Comparison of ENCODE assay signal across 25 mouse cellular contexts in the genomic region with DNA sequence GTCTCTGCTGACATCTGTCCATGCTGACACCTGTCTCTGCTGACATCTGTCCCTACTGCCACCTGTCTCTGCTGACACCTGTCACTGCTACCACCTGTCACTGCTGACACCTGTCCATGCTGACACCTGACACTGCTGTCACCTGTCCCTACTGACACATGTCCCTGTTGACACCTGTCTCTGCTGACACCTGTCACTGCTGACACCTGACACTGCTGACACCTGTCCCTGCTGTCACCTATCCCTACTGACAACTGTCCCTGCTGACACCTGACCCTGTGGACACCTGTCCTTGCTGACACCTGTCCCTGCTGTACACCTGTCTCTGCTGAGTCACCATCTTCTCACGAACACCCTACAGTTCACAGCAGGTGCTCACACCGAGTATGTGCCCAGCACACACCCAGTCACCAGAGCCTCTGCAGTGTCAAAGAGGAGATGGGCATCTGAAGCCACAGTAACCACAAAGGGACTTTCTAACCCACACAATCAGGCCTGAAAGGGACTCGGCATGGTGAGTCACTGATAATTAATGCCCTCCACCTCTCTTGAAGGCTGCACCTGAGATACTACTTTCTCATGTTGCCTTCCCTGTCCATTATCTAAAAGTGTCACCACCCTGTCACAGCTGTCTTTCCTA. TPM values are rescaled to one million over a fixed set of nuclear protein-coding genes. Genes with fewer than 3 reads are reported as not detected.
DNase-seq lines count a peak whose midpoint lies in the region; ATAC-seq and TF ChIP-seq lines count a peak whose summit lies in the region.
"Had no signal": no experiment of that assay in that cellular context is flagged by ENCODE, and none has a peak within 500 bp of the region (broad histone marks: within the 10 kb centered on the region; RNA-seq: fewer than 3 reads in every experiment).

No protein-coding gene starts in this region.

- no peaks in the 10 kb centered on the region for H3K79me2 ChIP-seq in CH12.LX (replicated peaks; ENCODE audit: control insufficient read depth, extremely low read depth, insufficient read depth, poor library complexity, severe bottlenecking)

- dilution Hi-C loops in CH12.LX (cut with MboI; ENCODE audit: extremely low pct_ligation_motif_present, extremely low pct_unique_long_range_greater_than_20kb, low sequenced_read_pairs): no loop called here

- no peak for TF ChIP-seq CTCF in CH12.LX (conservative IDR thresholded peaks at IDR 0.05 in 1 of 2, IDR thresholded peaks at IDR 0.05 in 1 of 2; ENCODE audit: low read depth in 2 of 2, low read length in 2 of 2)
- no peak for TF ChIP-seq CTCF in intestine, postnatal 0 days (IDR thresholded peaks at IDR 0.05; ENCODE audit: low read depth)

- H3K9me3 ChIP-seq in liver, embryonic 13.5 days (replicated peaks): peaks cover 6% of the 10 kb centered on the region; the same call in 1 of the 2 replicates
- peaks cover 24% of the 10 kb centered on the region for H3K9me3 ChIP-seq in CH12.LX (replicated peaks; ENCODE audit: low read length)
- H3K9me3 ChIP-seq in intestine, postnatal 0 days (ENCODE audit: control insufficient read depth): no peaks in the 10 kb centered on the region
- no peaks in the 10 kb centered on the region for H3K9me3 ChIP-seq in stomach, embryonic 15.5 days
- peaks cover 5% of the 10 kb centered on the region; the same call in 1 of the 2 replicates for H3K9me3 ChIP-seq in kidney, embryonic 15.5 days (replicated peaks)
- H3K9me3 ChIP-seq: heart, embryonic 10.5 days; hindbrain, embryonic 15.5 days; neural tube, embryonic 15.5 days had no signal

- no peak overlapping the region for H3K9ac ChIP-seq in liver, embryonic 13.5 days
- H3K9ac ChIP-seq in CH12.LX (ENCODE audit: insufficient read depth, low read depth): no peak overlapping the region
- no peak overlapping the region for H3K9ac ChIP-seq in intestine, postnatal 0 days (ENCODE audit: low read depth, low read length)
- H3K9ac ChIP-seq in stomach, embryonic 15.5 days: no peak overlapping the region
- H3K9ac ChIP-seq in kidney, embryonic 15.5 days: no peak overlapping the region
- H3K9ac ChIP-seq: embryonic facial prominence, embryonic 12.5 days; forebrain, embryonic 13.5 days; hindbrain, embryonic 15.5 days; lung, embryonic 15.5 days; midbrain, embryonic 13.5 days; neural tube, embryonic 15.5 days had no signal

- no peak for TF ChIP-seq POLR2A in CH12.LX (IDR thresholded peaks at IDR 0.05; ENCODE audit: low read depth, low read length)

- peak; percentile 48 for ATAC-seq in liver, embryonic 13.5 days (ENCODE audit: low read depth)
- ATAC-seq in intestine, postnatal 0 days: peak; percentile 10; the same call in 1 of the 2 replicates
- ATAC-seq in stomach, embryonic 15.5 days (ENCODE audit: insufficient read depth, low FRiP score, low read depth): no peak
- no peak for ATAC-seq in kidney, embryonic 15.5 days (replicated peaks; ENCODE audit: low FRiP score)
- ATAC-seq: forebrain, embryonic 13.5 days; midbrain, embryonic 13.5 days had no signal

- no peaks in the 10 kb centered on the region for H3K27me3 ChIP-seq in liver, embryonic 13.5 days
- H3K27me3 ChIP-seq in CH12.LX (replicated peaks): peaks cover 78% of the 10 kb centered on the region
- H3K27me3 ChIP-seq in intestine, postnatal 0 days (replicated peaks; ENCODE audit: control insufficient read depth, insufficient read depth, low read length): no peaks in the 10 kb centered on the region
- no peaks in the 10 kb centered on the region for H3K27me3 ChIP-seq in stomach, embryonic 15.5 days (replicated peaks)
- H3K27me3 ChIP-seq in kidney, embryonic 15.5 days: no peaks in the 10 kb centered on the region
- H3K27me3 ChIP-seq: embryonic facial prominence, embryonic 12.5 days; forebrain, embryonic 13.5 days; hindbrain, embryonic 15.5 days; lung, embryonic 15.5 days; midbrain, embryonic 13.5 days; neural tube, embryonic 15.5 days had no signal

- H3K4me1 ChIP-seq in liver, embryonic 13.5 days (replicated peaks): peaks cover 25% of the 10 kb centered on the region
- H3K4me1 ChIP-seq in CH12.LX (ENCODE audit: control insufficient read depth in 1 of 2, insufficient read depth in 2 of 2): peaks cover 0 to 8% of the 10 kb centered on the region in 2 experiments; a peak in 2 of 4 replicates
- peaks cover 6% of the 10 kb centered on the region; the same call in 1 of the 2 replicates for H3K4me1 ChIP-seq in intestine, postnatal 0 days (replicated peaks; ENCODE audit: control insufficient read depth, insufficient read depth, low read length)
- H3K4me1 ChIP-seq in stomach, embryonic 15.5 days: peaks cover 31% of the 10 kb centered on the region
- H3K4me1 ChIP-seq in kidney, embryonic 15.5 days: peaks cover 23% of the 10 kb centered on the region
- H3K4me1 ChIP-seq: forebrain, embryonic 13.5 days; midbrain, embryonic 13.5 days had no signal

- H3K4me3 ChIP-seq in liver, embryonic 13.5 days (replicated peaks): no peak overlapping the region
- peak overlapping the region in 1 of 3 experiments; percentile 16 for H3K4me3 ChIP-seq in CH12.LX (replicated peaks in 1 of 3; ENCODE audit: low read depth in 2 of 3, low read length in 2 of 3, poor library complexity in 1 of 3)
- no peak overlapping the region for H3K4me3 ChIP-seq in intestine, postnatal 0 days (ENCODE audit: low read depth, low read length)
- H3K4me3 ChIP-seq in stomach, embryonic 15.5 days (replicated peaks): no peak overlapping the region
- no peak overlapping the region for H3K4me3 ChIP-seq in kidney, embryonic 15.5 days (replicated peaks)
- H3K4me3 ChIP-seq: embryonic facial prominence, embryonic 12.5 days; forebrain, embryonic 13.5 days; gastrocnemius, adult 2 months; heart, embryonic 10.5 days; hindbrain, embryonic 15.5 days; lung, embryonic 15.5 days; midbrain, embryonic 13.5 days; neural tube, embryonic 15.5 days had no signal

- H3K36me3 ChIP-seq in liver, embryonic 13.5 days: no peaks in the 10 kb centered on the region; the same call in 1 of the 2 replicates
- H3K36me3 ChIP-seq in CH12.LX (replicated peaks in 1 of 2; ENCODE audit: control insufficient read depth in 1 of 2, insufficient read depth in 1 of 2, low read length in 1 of 2): no peaks in the 10 kb centered on the region
- no peaks in the 10 kb centered on the region; the same call in 1 of the 2 replicates for H3K36me3 ChIP-seq in intestine, postnatal 0 days (ENCODE audit: control insufficient read depth, insufficient read depth)
- H3K36me3 ChIP-seq in stomach, embryonic 15.5 days: no peaks in the 10 kb centered on the region
- no peaks in the 10 kb centered on the region; the same call in 1 of the 2 replicates for H3K36me3 ChIP-seq in kidney, embryonic 15.5 days
- H3K36me3 ChIP-seq: embryonic facial prominence, embryonic 12.5 days; hindbrain, embryonic 15.5 days; lung, embryonic 15.5 days; midbrain, embryonic 13.5 days; neural tube, embryonic 15.5 days had no signal

- WGBS in liver, embryonic 13.5 days (ENCODE audit: insufficient replicate concordance): 17% methylated on average over 3 of the region's 3 CpGs
- WGBS in intestine, postnatal 0 days: 34% methylated on average over 3 of the region's 3 CpGs
- 52% methylated on average over 3 of the region's 3 CpGs for WGBS in stomach, embryonic 15.5 days
- WGBS in kidney, embryonic 15.5 days: 78% methylated on average over 3 of the region's 3 CpGs

- in situ Hi-C loops in CH12.LX (cut with MboI; ENCODE audit: low pct_ligation_motif_present, low pct_unique_long_range_greater_than_20kb, low sequenced_read_pairs): no loop called here

- no peak for TF ChIP-seq EP300 in CH12.LX (IDR thresholded peaks at IDR 0.05; ENCODE audit: low read length)

- no peak for TF ChIP-seq RAD21 in CH12.LX (IDR thresholded peaks at IDR 0.05; ENCODE audit: low read depth, low read length)

- no peak for DNase-seq in liver, embryonic 13.5 days
- DNase-seq in liver (no peak), CH12.LX (ENCODE audit: extremely low read depth) (no peak)
- DNase-seq in heart, adult 9 months (ENCODE audit: low spot score in 2 of 2): no peak
- DNase-seq: adrenal gland, postnatal 36 days; cerebellum, adult 9-10 months; gastrocnemius, adult 2 months; heart, postnatal 4 days; kidney, adult 11 months; layer of hippocampus, adult 9-11 months; lung, postnatal 4 days; right cerebral cortex, adult 18-20 months; right cerebral cortex, postnatal 4 days; thymus, adult 2 months; thymus, postnatal 4 days had no signal

- H3K27ac ChIP-seq in liver, embryonic 13.5 days: no peak overlapping the region
- no peak overlapping the region for H3K27ac ChIP-seq in CH12.LX (ENCODE audit: insufficient read depth, low read depth)
- no peak overlapping the region for H3K27ac ChIP-seq in intestine, postnatal 0 days (ENCODE audit: low read depth, low read length)
- peak overlapping the region; percentile 91; the same call in 1 of the 2 replicates for H3K27ac ChIP-seq in stomach, embryonic 15.5 days
- H3K27ac ChIP-seq in kidney, embryonic 15.5 days: no peak overlapping the region
- H3K27ac ChIP-seq: embryonic facial prominence, embryonic 12.5 days; forebrain, embryonic 13.5 days; heart, embryonic 10.5 days; hindbrain, embryonic 15.5 days; midbrain, embryonic 13.5 days; neural tube, embryonic 15.5 days had no signal

- H3K4me2 ChIP-seq in liver, embryonic 13.5 days: no peak overlapping the region
- H3K4me2 ChIP-seq in CH12.LX (ENCODE audit: insufficient read depth, low read depth, poor library complexity, severe bottlenecking): no peak overlapping the region
- H3K4me2 ChIP-seq in intestine, postnatal 0 days (replicated peaks; ENCODE audit: low read depth): no peak overlapping the region
- H3K4me2 ChIP-seq in stomach, embryonic 15.5 days: no peak overlapping the region
- no peak overlapping the region for H3K4me2 ChIP-seq in kidney, embryonic 15.5 days
- H3K4me2 ChIP-seq: embryonic facial prominence, embryonic 12.5 days; forebrain, embryonic 13.5 days; hindbrain, embryonic 15.5 days; lung, embryonic 15.5 days; midbrain, embryonic 13.5 days; neural tube, embryonic 15.5 days had no signal

RNA-seq across cellular contexts. Expression of a gene that starts 13.5 kb away (rescaled TPM):
- polyA plus RNA-seq in liver, embryonic 13.5 days (2015; fragmentation: Nextera tagmentation; extraction: Ambion mirVana): 1.6 TPM in 2 replicates
- total RNA-seq in CH12.LX (2012; rRNA removed) (0.17 TPM in 1 of 2 replicates, not detected in the other), CH12.LX (2014; rRNA removed) (not detected in 2 replicates)
- not detected in 2 replicates for polyA plus RNA-seq in CH12.LX (2012; ENCODE audit: insufficient read length, low read depth)
- 1.5 and 1.6 TPM in 2 replicates for polyA plus RNA-seq in intestine, postnatal 0 days (2015; fragmentation: Nextera tagmentation; extraction: Ambion mirVana)
- 3.5 and 4.5 TPM in 2 replicates for polyA plus RNA-seq in stomach, embryonic 15.5 days (2015; fragmentation: Nextera tagmentation; extraction: Ambion mirVana)
- 1.6 and 1.9 TPM in 2 replicates for polyA plus RNA-seq in kidney, embryonic 15.5 days (2015; fragmentation: Nextera tagmentation; extraction: Ambion mirVana)

RNA-seq across cellular contexts. Expression of a gene that starts 56.9 kb away (rescaled TPM):
- polyA plus RNA-seq in liver, embryonic 13.5 days (2015; fragmentation: Nextera tagmentation; extraction: Ambion mirVana): 2.2 and 2.9 TPM in 2 replicates
- 2.1 and 2.8 TPM in 2 replicates for total RNA-seq in CH12.LX (2012; rRNA removed)
- total RNA-seq in CH12.LX (2014; rRNA removed): 1.2 TPM in 2 replicates
- polyA plus RNA-seq in CH12.LX (2012; ENCODE audit: insufficient read length, low read depth): 1.1 and 1.3 TPM in 2 replicates
- polyA plus RNA-seq in intestine, postnatal 0 days (2015; fragmentation: Nextera tagmentation; extraction: Ambion mirVana): 13.8 and 17.3 TPM in 2 replicates
- polyA plus RNA-seq in stomach, embryonic 15.5 days (2015; fragmentation: Nextera tagmentation; extraction: Ambion mirVana): 12.7 and 14.9 TPM in 2 replicates
- 19.0 and 20.4 TPM in 2 replicates for polyA plus RNA-seq in kidney, embryonic 15.5 days (2015; fragmentation: Nextera tagmentation; extraction: Ambion mirVana)

Comparison
In these comparisons a context has a peak if more than half of its experiments do, and no peak if none do; other contexts are left out.
1. ATAC-seq: peak in liver, embryonic 13.5 days (single experiment) and intestine, postnatal 0 days (single experiment); none in stomach, embryonic 15.5 days (single experiment) and kidney, embryonic 15.5 days (single experiment).